Comparison of ENCODE assay signal across 13 mouse cellular contexts in the genomic region with DNA sequence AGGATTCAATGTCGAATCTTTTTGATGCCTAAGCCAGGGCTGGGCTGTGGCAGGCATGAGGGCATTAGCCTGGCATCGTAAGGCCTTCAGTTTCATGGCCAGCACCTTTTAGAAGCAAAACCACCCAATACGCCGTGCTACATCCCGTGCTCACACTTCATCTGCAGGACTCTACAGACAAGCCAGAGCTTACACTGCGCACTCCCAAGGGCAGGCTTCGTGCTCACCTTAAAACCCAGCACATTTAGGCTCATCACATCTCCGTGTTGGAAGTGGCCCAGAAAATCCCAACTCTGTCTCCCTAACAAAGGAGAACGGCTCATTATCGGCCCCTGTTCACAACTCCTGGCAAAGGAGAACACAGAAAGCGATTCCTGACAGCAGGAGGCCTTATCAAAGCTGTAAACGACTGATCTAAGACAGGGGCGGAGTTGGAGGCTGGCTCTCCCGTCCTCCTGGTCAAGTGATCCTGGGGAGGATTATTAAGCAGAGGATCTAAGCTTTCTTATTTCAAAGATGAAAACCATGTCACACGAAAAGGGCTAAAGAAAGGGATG. TPM values are rescaled to one million over a fixed set of nuclear protein-coding genes. Genes with fewer than 3 reads are reported as not detected.
DNase-seq lines count a peak whose midpoint lies in the region; ATAC-seq lines count a peak whose summit lies in the region.
"Had no signal": no experiment of that assay in that cellular context is flagged by ENCODE, and none has a peak within 500 bp of the region (broad histone marks: within the 10 kb centered on the region; RNA-seq: fewer than 3 reads in every experiment).

No protein-coding gene starts in this region.

- 28% methylated on average over 15 of the region's 15 CpGs for WGBS in heart, embryonic 14.5 days
- 25% methylated on average over 15 of the region's 15 CpGs for WGBS in forebrain, embryonic 15.5 days
- 25% methylated on average over 15 of the region's 15 CpGs for WGBS in midbrain, embryonic 16.5 days

- peak overlapping the region; percentile 12; the same call in 1 of the 2 replicates for H3K4me2 ChIP-seq in heart, embryonic 14.5 days (ENCODE audit: low read length)
- H3K4me2 ChIP-seq in forebrain, embryonic 15.5 days (replicated peaks) = no peak overlapping the region; the same call in 1 of the 2 replicates
- H3K4me2 ChIP-seq in midbrain, embryonic 16.5 days (ENCODE audit: low read length) = no peak overlapping the region; the same call in 1 of the 2 replicates
- H3K4me2 ChIP-seq: embryonic facial prominence, embryonic 12.5 days; limb, embryonic 13.5 days had no signal

- no peak overlapping the region for H3K9ac ChIP-seq in heart, embryonic 14.5 days (ENCODE audit: low read length)
- H3K9ac ChIP-seq in forebrain, embryonic 15.5 days (replicated peaks) = no peak overlapping the region
- H3K9ac ChIP-seq in midbrain, embryonic 16.5 days (ENCODE audit: low read depth, low read length) = no peak overlapping the region
- H3K9ac ChIP-seq: embryonic facial prominence, embryonic 12.5 days; limb, embryonic 13.5 days; liver, postnatal 0 days had no signal

- ATAC-seq in heart, embryonic 14.5 days (ENCODE audit: insufficient number of reproducible peaks, insufficient read depth, low FRiP score, low read depth) = no peak
- ATAC-seq in forebrain, embryonic 15.5 days (replicated peaks) = peak; percentile 66; the same call in 1 of the 2 replicates
- ATAC-seq in midbrain, embryonic 16.5 days = peak; percentile 71; the same call in 1 of the 2 replicates
- ATAC-seq: liver, postnatal 0 days had no signal

- no peaks in the 10 kb centered on the region for H3K9me3 ChIP-seq in heart, embryonic 14.5 days (ENCODE audit: control insufficient read depth, low read length)
- H3K9me3 ChIP-seq in forebrain, embryonic 15.5 days = no peaks in the 10 kb centered on the region
- H3K9me3 ChIP-seq in midbrain, embryonic 16.5 days (replicated peaks; ENCODE audit: control insufficient read depth, low read length, poor library complexity, severe bottlenecking) = no peaks in the 10 kb centered on the region
- H3K9me3 ChIP-seq: embryonic facial prominence, embryonic 12.5 days; limb, embryonic 13.5 days had no signal

- H3K36me3 ChIP-seq in heart, embryonic 14.5 days (ENCODE audit: control insufficient read depth, insufficient read depth, low read length) = no peaks in the 10 kb centered on the region
- H3K36me3 ChIP-seq in forebrain, embryonic 15.5 days = no peaks in the 10 kb centered on the region
- H3K36me3 ChIP-seq in midbrain, embryonic 16.5 days (ENCODE audit: control insufficient read depth, insufficient read depth, low read length) = no peaks in the 10 kb centered on the region
- H3K36me3 ChIP-seq: embryonic facial prominence, embryonic 12.5 days; limb, embryonic 13.5 days had no signal

- DNase-seq in heart, adult 18-20 months = no peak
- DNase-seq in R1 (ENCODE audit: low read depth, low spot score) (peak; percentile 28), adipocyte (ENCODE audit: low spot score) (no peak)
- DNase-seq in adrenal gland, adult 2 months = no peak
- DNase-seq: cerebellum, postnatal 25 days; liver, postnatal 0 days had no signal

- no peak overlapping the region for H3K27ac ChIP-seq in heart, embryonic 14.5 days (replicated peaks in 1 of 2; ENCODE audit: control insufficient read depth in 1 of 2, insufficient read depth in 1 of 2, low read depth in 2 of 2, low read length in 2 of 2)
- H3K27ac ChIP-seq in forebrain, embryonic 15.5 days (replicated peaks) = no peak overlapping the region
- 0 out of 2 replicates have a peak overlapping the region, but pooled peaks have one; percentile 2 for H3K27ac ChIP-seq in midbrain, embryonic 16.5 days (ENCODE audit: low read length)
- H3K27ac ChIP-seq: embryonic facial prominence, embryonic 12.5 days; limb, embryonic 13.5 days had no signal

- no peaks in the 10 kb centered on the region for H3K27me3 ChIP-seq in heart, embryonic 14.5 days (ENCODE audit: control insufficient read depth, insufficient read depth, low read length)
- no peaks in the 10 kb centered on the region for H3K27me3 ChIP-seq in forebrain, embryonic 15.5 days
- H3K27me3 ChIP-seq in midbrain, embryonic 16.5 days (ENCODE audit: control insufficient read depth, insufficient read depth, low read depth, low read length) = no peaks in the 10 kb centered on the region
- H3K27me3 ChIP-seq: embryonic facial prominence, embryonic 12.5 days; limb, embryonic 13.5 days had no signal

- no peak overlapping the region for H3K4me3 ChIP-seq in heart, embryonic 14.5 days (ENCODE audit: control insufficient read depth in 1 of 2, insufficient read depth in 1 of 2, low read depth in 1 of 2, low read length in 2 of 2)
- H3K4me3 ChIP-seq in forebrain, embryonic 15.5 days = no peak overlapping the region
- no peak overlapping the region for H3K4me3 ChIP-seq in midbrain, embryonic 16.5 days (ENCODE audit: low read depth, low read length)
- H3K4me3 ChIP-seq: embryonic facial prominence, embryonic 12.5 days; limb, embryonic 13.5 days had no signal

- peaks cover 0 to 3% of the 10 kb centered on the region in 2 experiments; a peak in 1 of 4 replicates for H3K4me1 ChIP-seq in heart, embryonic 14.5 days (ENCODE audit: control insufficient read depth in 2 of 2, insufficient read depth in 2 of 2, low read length in 2 of 2)
- no peaks in the 10 kb centered on the region for H3K4me1 ChIP-seq in forebrain, embryonic 15.5 days
- no peaks in the 10 kb centered on the region for H3K4me1 ChIP-seq in midbrain, embryonic 16.5 days (ENCODE audit: control insufficient read depth, insufficient read depth, low read length)
- H3K4me1 ChIP-seq: embryonic facial prominence, embryonic 12.5 days had no signal

RNA-seq across cellular contexts. Expression of gene Pdzk1, which starts 0.7 kb away (rescaled TPM):
- not detected in 2 replicates for polyA plus RNA-seq in heart, embryonic 14.5 days (2014; fragmentation: Nextera tagmentation; extraction: Ambion mirVana)
- not detected for total RNA-seq in heart, adult 18-20 months (2021)
- 0.11 and 0.15 TPM in 2 replicates for polyA plus RNA-seq in forebrain, embryonic 15.5 days (2015; fragmentation: Nextera tagmentation; extraction: Ambion mirVana)
- polyA plus RNA-seq in midbrain, embryonic 16.5 days (2015; fragmentation: Nextera tagmentation; extraction: Ambion mirVana) = 0.60 and 0.68 TPM in 2 replicates
- total RNA-seq in adrenal gland, adult 2 months (2021) = under 1 TPM; 0.26 to 0.35 TPM
- polyA plus RNA-seq in adrenal gland, adult 2 months (2012; rRNA removed) = not detected in 2 replicates
- polyA plus RNA-seq: embryonic facial prominence, embryonic 12.5 days; hindbrain, embryonic 11.5 days; limb, embryonic 13.5 days had no signal

RNA-seq across cellular contexts. Expression of gene Cd160, which starts 0.8 kb away (rescaled TPM):
- not detected in 2 replicates for polyA plus RNA-seq in heart, embryonic 14.5 days (2014; fragmentation: Nextera tagmentation; extraction: Ambion mirVana)
- not detected for total RNA-seq in heart, adult 18-20 months (2021)
- polyA plus RNA-seq in forebrain, embryonic 15.5 days (2015; fragmentation: Nextera tagmentation; extraction: Ambion mirVana) = 0.11 and 0.19 TPM in 2 replicates
- 0.27 and 0.48 TPM in 2 replicates for polyA plus RNA-seq in midbrain, embryonic 16.5 days (2015; fragmentation: Nextera tagmentation; extraction: Ambion mirVana)
- total RNA-seq in adrenal gland, adult 2 months (2021) = not detected
- 0.18 TPM in 1 of 2 replicates, not detected in the other for polyA plus RNA-seq in adrenal gland, adult 2 months (2012; rRNA removed)
- total RNA-seq: gastrocnemius, postnatal 4 days had no signal
